Comparison of ENCODE assay signal across 8 mouse cellular contexts in genomic region chr11:63131693-63132040, GRCm38 (mm10). TPM values are rescaled to one million over a fixed set of nuclear protein-coding genes. Genes with fewer than 3 reads are reported as not detected.
DNase-seq lines count a peak whose midpoint lies in the region; ATAC-seq and TF ChIP-seq lines count a peak whose summit lies in the region.

No protein-coding gene starts in this region.

- peak overlapping the region; percentile 90 for H3K4me2 ChIP-seq in embryonic facial prominence, embryonic 12.5 days (replicated peaks)
- H3K4me2 ChIP-seq in hindbrain, postnatal 0 days (ENCODE audit: low read depth, low read length): peak overlapping the region; percentile 99
- peak overlapping the region; percentile 98 for H3K4me2 ChIP-seq in midbrain, postnatal 0 days (ENCODE audit: low read depth, low read length, poor library complexity, severe bottlenecking)

- peak overlapping the region; percentile 95; the same call in 1 of the 2 replicates for H3K27ac ChIP-seq in embryonic facial prominence, embryonic 12.5 days
- peak overlapping the region; percentile 85 for H3K27ac ChIP-seq in hindbrain, postnatal 0 days
- H3K27ac ChIP-seq in midbrain, postnatal 0 days (ENCODE audit: low read depth, low read length): no peak overlapping the region

- no peak for TF ChIP-seq CTCF in hindbrain, postnatal 0 days (IDR thresholded peaks at IDR 0.05; ENCODE audit: low read depth)
- TF ChIP-seq CTCF in midbrain, postnatal 0 days (IDR thresholded peaks at IDR 0.05): no peak

- 6% methylated on average over 11 of the region's 11 CpGs for WGBS in embryonic facial prominence, embryonic 12.5 days
- 11% methylated on average over 11 of the region's 11 CpGs for WGBS in hindbrain, postnatal 0 days
- WGBS in midbrain, postnatal 0 days: 9% methylated on average over 11 of the region's 11 CpGs

- H3K4me1 ChIP-seq in embryonic facial prominence, embryonic 12.5 days: peaks cover 46% of the 10 kb centered on the region
- H3K4me1 ChIP-seq in hindbrain, postnatal 0 days (ENCODE audit: insufficient read depth, low read length): peaks cover 25% of the 10 kb centered on the region; the same call in 1 of the 2 replicates
- peaks cover 18% of the 10 kb centered on the region; the same call in 1 of the 2 replicates for H3K4me1 ChIP-seq in midbrain, postnatal 0 days (ENCODE audit: insufficient read depth, low read length)

- H3K36me3 ChIP-seq in embryonic facial prominence, embryonic 12.5 days: 0 out of 2 replicates have a peak, but pooled peaks cover 2% of the 10 kb centered on the region
- no peaks in the 10 kb centered on the region for H3K36me3 ChIP-seq in hindbrain, postnatal 0 days (ENCODE audit: insufficient read depth, low read length)
- no peaks in the 10 kb centered on the region for H3K36me3 ChIP-seq in midbrain, postnatal 0 days (ENCODE audit: insufficient read depth, low read length)

- no peak for ATAC-seq in embryonic facial prominence, embryonic 12.5 days (ENCODE audit: insufficient number of reproducible peaks, insufficient read depth, low FRiP score, low TSS enrichment)
- ATAC-seq in hindbrain, postnatal 0 days: no peak
- no peak for ATAC-seq in midbrain, postnatal 0 days (ENCODE audit: low FRiP score)

- DNase-seq in kidney, postnatal 10 days: peak; percentile 38
- no peak for DNase-seq in kidney, postnatal 36 days
- DNase-seq in hindbrain, postnatal 0 days (ENCODE audit: low spot score): no peak
- no peak for DNase-seq in midbrain, postnatal 0 days (ENCODE audit: low spot score)
- no peak for DNase-seq in spleen, postnatal 36 days (ENCODE audit: low spot score in 2 of 2)
- no peak for DNase-seq in frontal cortex, adult 2 months (ENCODE audit: extremely low spot score in 1 of 2, low spot score in 1 of 2)
- no peak for DNase-seq in c-Kit-positive CD71-positive TER-119-positive erythroid progenitor cells, embryonic 14.5 days (ENCODE audit: low spot score)

- peak overlapping the region; percentile 58 for H3K4me3 ChIP-seq in embryonic facial prominence, embryonic 12.5 days
- H3K4me3 ChIP-seq in hindbrain, postnatal 0 days (ENCODE audit: low read length): peak overlapping the region; percentile 58
- peak overlapping the region; percentile 53 for H3K4me3 ChIP-seq in midbrain, postnatal 0 days (ENCODE audit: low read depth, low read length)

- H3K9me3 ChIP-seq in embryonic facial prominence, embryonic 12.5 days: no peaks in the 10 kb centered on the region
- no peaks in the 10 kb centered on the region for H3K9me3 ChIP-seq in hindbrain, postnatal 0 days (ENCODE audit: low read length)
- H3K9me3 ChIP-seq in midbrain, postnatal 0 days (ENCODE audit: low read length): no peaks in the 10 kb centered on the region

- peaks cover 37% of the 10 kb centered on the region for H3K27me3 ChIP-seq in embryonic facial prominence, embryonic 12.5 days
- H3K27me3 ChIP-seq in hindbrain, postnatal 0 days (ENCODE audit: insufficient read depth, low read length): peaks cover 10% of the 10 kb centered on the region; the same call in 1 of the 2 replicates
- peaks cover 38% of the 10 kb centered on the region for H3K27me3 ChIP-seq in midbrain, postnatal 0 days (ENCODE audit: insufficient read depth, low read length)

- H3K9ac ChIP-seq in embryonic facial prominence, embryonic 12.5 days: peak overlapping the region; percentile 85
- peak overlapping the region; percentile 30; the same call in 1 of the 2 replicates for H3K9ac ChIP-seq in hindbrain, postnatal 0 days (replicated peaks; ENCODE audit: low read length)
- H3K9ac ChIP-seq in midbrain, postnatal 0 days (replicated peaks; ENCODE audit: low read length, poor library complexity, severe bottlenecking): no peak overlapping the region

RNA-seq across cellular contexts. Expression of gene Pmp22, which starts 2.9 kb away (rescaled TPM):
- polyA plus RNA-seq in embryonic facial prominence, embryonic 12.5 days (2016; fragmentation: Nextera tagmentation; extraction: Ambion mirVana): 81.0 and 82.1 TPM in 2 replicates
- 45.6 and 74.2 TPM in 2 replicates for total RNA-seq in hindbrain, postnatal 0 days (2014; rRNA removed)
- polyA plus RNA-seq in hindbrain, postnatal 0 days (2015; fragmentation: Nextera tagmentation; extraction: Ambion mirVana): 37.8 and 44.1 TPM in 2 replicates
- 39.1 and 40.1 TPM in 2 replicates for total RNA-seq in midbrain, postnatal 0 days (2014; rRNA removed)
- polyA plus RNA-seq in midbrain, postnatal 0 days (2015; fragmentation: Nextera tagmentation; extraction: Ambion mirVana): 29.8 and 31.6 TPM in 2 replicates
- 23.9 and 24.0 TPM in 2 replicates for polyA plus RNA-seq in frontal cortex, adult 2 months (2012; rRNA removed)
